Mouse (Mus musculus): ENCODE data around the gene Dnajb5.
"Not testable (repeated sequence)": the region's sequence is repeated elsewhere in the genome, so short reads cannot be mapped to it uniquely, and the experiment has no call there.

The Dnajb5 gene

GRCm38 (mm10) chr4:42969304-42969703 lies 19.7 kb downstream of the Dnajb5 start, which contains the start of gene 1700022I11Rik:
1700022I11Rik (plus strand) TSS chr4:42969604.
- no peak for DNase-seq (ENCODE audit: low spot score)

- no peak for DNase-seq (ENCODE audit: low spot score)
Measured at GRCm38 (mm10) chr4:42972952-42973351, 23.3 kb downstream of the Dnajb5 start.

GRCm38 (mm10) chr4:42973868-42974267 lies 24.3 kb downstream of the Dnajb5 start:
- no peak for DNase-seq (ENCODE audit: low spot score)

- no peak for DNase-seq (ENCODE audit: low spot score)
Measured at GRCm38 (mm10) chr4:42978062-42978461, 28.4 kb downstream of the Dnajb5 start.

- not testable (repeated sequence) for DNase-seq (ENCODE audit: low spot score)
Measured at GRCm38 (mm10) chr4:42980467-42980866, 30.9 kb downstream of the Dnajb5 start.

- no peak for DNase-seq (ENCODE audit: low spot score)
Measured at GRCm38 (mm10) chr4:42988296-42988695, 38.7 kb downstream of the Dnajb5 start.

GRCm38 (mm10) chr4:42998022-42998421 lies 48.4 kb downstream of the Dnajb5 start:
- DNase-seq (ENCODE audit: low spot score): no peak

GRCm38 (mm10) chr4:42999451-43000140 lies 50.0 kb downstream of the Dnajb5 start:
- DNase-seq (ENCODE audit: low spot score): peak; percentile 75

GRCm38 (mm10) chr4:43000141-43000986 lies 50.8 kb downstream of the Dnajb5 start, which contains the start of gene Vcp:
Vcp (minus strand) TSS chr4:43000507.
- DNase-seq (ENCODE audit: low spot score): peak; percentile 99

GRCm38 (mm10) chr4:43001272-43001671 lies 51.7 kb downstream of the Dnajb5 start:
- no peak for DNase-seq (ENCODE audit: low spot score)

- DNase-seq (ENCODE audit: low spot score): no peak
Measured at GRCm38 (mm10) chr4:43002756-43003439, 53.3 kb downstream of the Dnajb5 start.

- no peak for DNase-seq (ENCODE audit: low spot score)
Measured at GRCm38 (mm10) chr4:43004951-43005350, 55.3 kb downstream of the Dnajb5 start.

- DNase-seq (ENCODE audit: low spot score): no peak
Measured at GRCm38 (mm10) chr4:43005765-43006164, 56.2 kb downstream of the Dnajb5 start.
